Mouse (Mus musculus): ENCODE measurements around the gene Lrrtm4.

Lrrtm4 gene

DNA sequence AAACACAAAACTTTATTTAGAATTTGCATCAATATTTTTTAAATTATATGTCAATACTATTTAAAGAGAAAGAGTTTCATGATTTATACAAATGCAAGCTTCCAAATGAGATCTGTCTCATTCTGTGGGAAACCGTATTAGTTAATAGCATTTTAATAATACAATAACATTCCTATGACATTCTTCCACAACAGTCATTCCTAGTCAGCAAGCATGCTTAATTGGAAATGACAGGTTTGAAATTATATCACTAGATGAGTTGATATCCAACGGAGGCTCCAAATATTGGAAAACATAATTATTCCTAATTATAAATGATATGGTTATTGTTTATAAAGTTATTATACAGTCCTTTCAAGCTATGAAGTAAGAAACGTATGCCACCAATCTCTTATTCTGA, 714.7 kb downstream of the Lrrtm4 start:
- in situ Hi-C loops (cut with MboI): no loop called here

GRCm38 (mm10) chr6:80750769-80751168, 732.1 kb downstream of the Lrrtm4 start:
- in situ Hi-C loops (cut with MboI): no loop called here

DNA sequence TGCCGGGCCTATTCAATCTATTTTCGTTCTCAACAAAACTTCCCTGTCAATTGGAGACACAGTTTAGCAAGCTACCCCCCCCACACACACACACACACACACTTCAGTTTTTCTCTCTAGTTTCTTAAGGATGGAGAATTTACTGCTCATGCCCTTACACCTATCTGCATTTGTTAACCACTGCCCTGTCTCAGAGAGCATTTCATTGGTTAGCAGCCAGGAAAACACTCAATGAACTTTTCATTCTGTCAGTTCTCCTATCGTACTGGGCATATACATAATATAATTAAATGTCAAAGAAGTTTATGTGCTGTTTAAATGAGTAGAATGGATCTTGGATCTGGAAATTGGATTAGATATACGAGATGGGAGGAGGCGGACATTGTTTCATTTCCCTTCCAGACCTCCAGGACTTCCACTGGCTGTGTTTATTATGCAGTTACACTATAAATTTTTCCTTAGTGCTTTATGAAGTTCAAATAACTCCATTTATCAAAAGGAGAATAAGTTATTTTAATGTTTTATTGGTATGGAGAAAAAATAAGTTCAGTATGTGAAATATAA, 742.0 kb downstream of the Lrrtm4 start:
- in situ Hi-C loops (cut with MboI): no loop called here

- in situ Hi-C loops (cut with MboI): no loop called here
These were observed 767.6 kb downstream of the Lrrtm4 start for GRCm38 (mm10) chr6:80786282-80786681.

DNA sequence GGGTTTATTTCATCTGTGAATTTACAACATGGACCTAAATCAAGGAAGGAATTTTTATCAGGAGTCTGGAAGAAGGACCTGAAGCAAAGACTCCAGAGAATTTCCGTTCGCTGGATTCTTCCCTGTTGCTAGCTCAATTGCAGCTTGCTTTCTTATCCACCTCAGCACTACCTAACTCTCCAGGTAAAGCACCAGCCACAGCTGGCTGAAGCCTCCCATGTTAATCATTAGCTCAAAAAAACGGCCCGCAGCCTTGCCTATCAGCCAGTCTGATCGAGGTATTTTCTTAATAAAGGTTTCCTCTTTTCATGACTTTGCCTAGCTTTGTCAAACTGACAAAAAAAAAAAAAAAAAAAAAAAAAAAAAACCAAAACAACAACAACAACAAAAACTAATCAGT, 805.1 kb downstream of the Lrrtm4 start:
- in situ Hi-C loops (cut with MboI): no loop called here

GRCm38 (mm10) chr6:80839784-80840183, 821.1 kb downstream of the Lrrtm4 start:
- in situ Hi-C loops (cut with MboI): no loop called here

DNA sequence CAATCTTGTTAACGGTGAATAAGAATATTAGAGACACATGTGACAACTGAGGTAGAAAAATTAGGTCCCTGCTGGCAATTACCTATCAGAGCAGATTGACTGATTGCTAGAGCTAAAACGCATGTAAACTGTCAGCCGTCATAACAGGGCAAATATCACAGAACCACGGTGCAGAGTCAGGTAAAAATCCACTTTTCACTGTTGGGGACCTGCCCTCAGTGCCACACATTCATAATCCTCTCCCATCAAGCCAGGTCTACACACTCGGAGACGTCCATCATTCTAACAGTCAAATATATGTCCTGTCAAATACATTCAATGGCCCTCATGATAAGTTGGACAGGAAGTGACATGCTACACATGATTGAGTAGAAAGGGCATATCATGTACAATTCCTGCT, 826.6 kb downstream of the Lrrtm4 start:
- in situ Hi-C loops (cut with MboI): no loop called here

- in situ Hi-C loops (cut with MboI): no loop called here
These were observed 838.4 kb downstream of the Lrrtm4 start for GRCm38 (mm10) chr6:80856910-80857543.

Data from mature B cell (primary cell).